Mouse (Mus musculus) common myeloid progenitor, adult 5-6 weeks (primary cell): ENCODE results near the gene Mroh2a. TPM values are rescaled to one million over a fixed set of nuclear protein-coding genes. Genes with fewer than 3 reads are reported as not detected.

ENCODE experiments used
- ATAC-seq: replicated peaks from 2 replicates; pipeline ENCODE4 v1.8.0; 2016; ENCODE audit warnings: low read depth, mild to moderate bottlenecking, moderate TSS enrichment, inconsistent platforms; ENCODE audit not compliant: poor library complexity, severe bottlenecking
- total RNA-seq: library from RNA; stranded (forward); fragments of 200-1000, 187-1606 nt; gene quantifications from 2 replicates; pipeline ENCODE4 v1.2.3, GENCODE M21; 2017

The Mroh2a gene
- total RNA-seq, 1 experiment from 2014 or later: 0.18 TPM

DNA sequence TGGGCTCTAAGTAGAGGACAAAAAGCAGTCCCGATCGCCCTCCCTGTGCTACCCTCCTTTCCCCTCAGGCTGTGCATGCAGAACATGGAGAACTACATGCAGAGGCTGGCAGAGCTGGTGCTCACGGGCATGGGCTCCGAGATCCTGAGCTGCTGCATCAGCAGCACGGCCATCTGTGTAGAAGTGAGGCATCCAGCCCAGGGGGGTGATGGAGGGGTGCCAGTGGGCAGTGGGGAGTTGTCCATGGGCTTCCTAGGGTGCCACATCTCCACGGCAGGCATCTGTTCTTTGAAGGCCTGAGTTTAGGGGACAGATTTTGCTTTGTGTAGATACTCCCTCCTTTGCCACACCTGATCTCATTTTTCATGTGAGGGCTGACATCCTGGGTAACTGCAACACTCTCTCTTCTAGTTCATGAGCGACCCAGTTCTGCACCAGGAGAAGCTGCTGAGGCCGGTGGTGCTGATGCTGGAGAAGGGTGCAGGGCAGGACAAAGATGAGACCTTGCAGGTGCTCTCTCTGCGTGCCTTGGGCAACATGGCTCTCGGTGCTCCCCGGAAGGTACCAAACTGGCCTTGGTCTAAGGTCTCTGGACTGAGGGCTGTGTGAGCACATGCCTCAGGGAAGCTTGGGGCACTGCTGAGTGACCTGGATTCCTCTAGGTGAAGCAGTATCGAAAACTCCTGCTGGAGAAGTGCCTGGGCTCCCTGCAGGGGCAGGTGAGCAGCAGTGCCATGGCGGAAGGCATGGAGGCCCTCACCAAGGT, 29.4 kb downstream of the Mroh2a start:
- no peak for ATAC-seq

DNA sequence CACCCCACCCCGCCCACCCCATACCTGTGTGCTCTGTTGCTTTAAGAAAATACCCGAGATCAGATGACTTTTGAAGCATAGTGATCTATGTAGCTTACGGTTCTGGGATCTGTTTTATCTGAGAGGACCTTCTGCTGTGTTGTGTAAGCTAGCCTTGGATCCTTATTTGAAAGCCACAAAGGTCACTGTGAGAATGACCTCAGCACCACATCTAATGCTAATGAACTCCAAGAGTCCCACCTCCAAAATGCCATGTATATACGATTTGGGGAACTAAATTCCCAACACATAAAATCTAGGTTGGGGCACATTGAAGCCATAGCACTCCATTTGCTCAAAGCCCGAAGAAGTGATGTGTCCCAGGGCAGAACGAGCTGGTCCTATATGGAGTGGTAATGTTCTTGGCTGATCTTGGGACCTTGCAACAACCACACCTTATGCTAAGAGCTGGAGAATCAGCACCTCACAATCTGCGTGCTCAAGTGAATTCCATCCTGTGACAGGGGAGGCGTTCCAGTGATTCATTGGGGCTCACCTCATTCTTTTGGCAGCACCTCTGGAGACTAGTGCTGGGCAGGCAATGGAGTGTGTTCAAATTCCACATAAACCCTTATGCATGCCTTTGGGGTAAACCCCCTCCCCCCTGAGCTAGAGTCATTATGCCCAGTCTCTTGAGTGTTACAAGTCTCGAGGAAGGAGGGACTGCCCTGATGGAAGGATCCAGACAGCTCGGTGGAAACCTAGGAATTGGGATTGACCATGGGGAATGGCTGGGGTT, 30.3 kb downstream of the Mroh2a start:
- ATAC-seq: no peak

DNA sequence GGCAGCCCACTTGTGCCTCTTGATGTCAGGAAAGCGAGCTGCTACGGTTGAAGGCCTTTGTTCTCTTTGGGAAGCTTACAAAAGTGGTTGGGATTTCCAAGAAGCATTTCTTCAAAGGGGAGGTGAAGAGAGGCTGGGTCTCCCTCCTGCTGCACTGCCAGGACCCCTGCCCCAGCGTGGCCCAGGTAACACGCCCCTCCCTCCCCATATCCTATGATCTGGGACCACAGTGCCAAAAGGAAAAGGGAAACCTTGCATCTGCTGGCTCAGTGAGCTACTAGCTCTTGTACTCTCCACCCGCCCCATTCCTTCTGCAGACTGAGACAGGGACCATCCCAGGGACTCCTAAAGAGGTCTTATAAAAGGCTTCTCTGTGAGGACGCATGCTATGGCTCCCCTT, 30.9 kb downstream of the Mroh2a start:
- no peak for ATAC-seq

DNA sequence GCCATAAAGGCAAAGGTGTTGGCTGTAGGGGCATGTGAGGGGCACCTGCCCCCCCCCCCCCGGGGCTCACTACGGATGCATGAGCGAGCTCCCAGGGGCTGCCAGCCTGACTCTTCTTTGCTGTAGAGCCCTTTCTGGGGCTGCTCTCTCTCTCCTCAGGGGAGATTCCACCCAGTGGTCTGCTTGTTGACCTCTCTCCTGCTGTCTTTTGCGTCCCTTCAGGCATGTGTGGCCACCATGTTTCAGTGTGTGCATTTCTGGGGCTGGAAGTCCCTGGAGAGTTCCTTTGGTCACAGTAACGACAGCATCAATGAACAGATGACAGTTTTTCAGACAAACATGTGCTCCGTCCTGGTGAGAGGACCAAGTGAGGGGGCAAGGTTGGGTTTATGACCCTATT, 31.6 kb downstream of the Mroh2a start:
- ATAC-seq: no peak

DNA sequence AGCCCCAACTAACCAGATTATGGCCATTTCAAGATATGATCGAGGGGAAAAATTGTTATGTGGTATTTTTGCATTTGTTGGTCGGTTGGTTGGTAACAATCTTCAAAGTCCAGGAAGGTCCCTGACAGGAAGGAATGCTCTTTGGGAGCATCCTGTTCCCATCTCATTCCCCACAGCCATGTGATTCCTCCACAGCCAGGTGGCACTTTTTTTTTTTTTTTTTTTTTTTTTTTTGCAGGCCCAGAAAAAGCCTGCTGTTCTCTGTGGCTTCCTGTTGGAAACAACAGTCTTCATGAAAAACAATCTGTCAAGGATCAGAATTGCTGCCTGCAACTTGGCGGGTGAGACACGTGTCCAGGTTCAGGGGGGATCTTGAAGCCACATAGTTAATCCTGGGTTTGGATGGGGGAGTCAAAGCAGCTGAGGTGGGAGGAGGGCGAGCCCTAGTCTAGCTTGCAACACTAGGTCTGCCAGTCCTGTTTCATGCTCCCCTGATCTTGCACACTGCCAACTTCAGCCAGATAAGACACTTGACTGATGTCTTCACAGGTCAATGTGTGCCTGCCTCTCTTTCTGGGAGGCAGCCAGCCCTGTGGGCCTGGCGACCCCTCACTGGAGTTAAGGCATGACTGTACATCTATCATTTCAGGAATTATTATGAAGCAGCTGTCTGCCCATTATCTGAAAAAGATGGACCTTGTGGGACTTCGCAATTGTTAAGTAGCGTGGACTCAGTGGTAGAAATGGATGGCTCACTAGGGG, 32.3 kb downstream of the Mroh2a start:
- peak; percentile 15 for ATAC-seq

DNA sequence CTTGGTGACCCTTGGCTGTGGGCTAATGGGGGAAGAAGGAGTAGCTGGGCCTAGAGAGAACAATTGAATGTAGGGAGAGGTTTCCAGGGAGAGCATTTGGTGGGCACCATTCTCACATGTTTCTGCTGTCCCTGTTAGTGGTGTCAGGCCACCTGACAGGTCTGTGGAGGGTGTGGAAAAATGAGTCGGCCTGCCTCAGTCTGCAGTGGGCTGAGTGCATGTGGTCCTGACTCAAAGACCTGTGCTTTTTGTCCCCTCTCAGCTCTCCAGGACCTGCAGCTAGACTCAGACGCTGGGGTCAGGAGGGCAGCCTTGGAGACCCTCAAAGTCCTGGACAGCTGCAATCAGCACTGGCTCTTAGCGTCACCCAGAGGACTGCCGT, 32.8 kb downstream of the Mroh2a start:
- no peak for ATAC-seq

DNA sequence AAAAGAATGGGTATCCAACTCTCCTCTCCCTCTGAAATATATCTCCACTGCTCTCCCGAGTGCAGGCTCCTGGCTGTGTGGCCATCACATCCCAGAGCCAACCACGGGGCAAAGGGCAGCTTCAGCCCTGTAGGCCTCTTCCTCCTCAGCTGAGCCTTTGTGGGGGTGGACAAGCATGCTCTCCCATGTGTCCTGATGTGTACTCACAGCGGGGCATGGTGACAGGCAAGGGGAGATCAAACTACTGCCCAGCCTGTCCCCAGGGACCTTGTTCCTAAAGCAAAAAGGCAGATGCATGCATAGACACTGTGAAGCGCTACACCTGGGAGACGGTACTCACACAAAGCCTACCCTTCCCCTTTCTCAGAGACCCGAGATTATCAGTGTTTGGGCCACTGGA, 33.3 kb downstream of the Mroh2a start:
- no peak for ATAC-seq

DNA sequence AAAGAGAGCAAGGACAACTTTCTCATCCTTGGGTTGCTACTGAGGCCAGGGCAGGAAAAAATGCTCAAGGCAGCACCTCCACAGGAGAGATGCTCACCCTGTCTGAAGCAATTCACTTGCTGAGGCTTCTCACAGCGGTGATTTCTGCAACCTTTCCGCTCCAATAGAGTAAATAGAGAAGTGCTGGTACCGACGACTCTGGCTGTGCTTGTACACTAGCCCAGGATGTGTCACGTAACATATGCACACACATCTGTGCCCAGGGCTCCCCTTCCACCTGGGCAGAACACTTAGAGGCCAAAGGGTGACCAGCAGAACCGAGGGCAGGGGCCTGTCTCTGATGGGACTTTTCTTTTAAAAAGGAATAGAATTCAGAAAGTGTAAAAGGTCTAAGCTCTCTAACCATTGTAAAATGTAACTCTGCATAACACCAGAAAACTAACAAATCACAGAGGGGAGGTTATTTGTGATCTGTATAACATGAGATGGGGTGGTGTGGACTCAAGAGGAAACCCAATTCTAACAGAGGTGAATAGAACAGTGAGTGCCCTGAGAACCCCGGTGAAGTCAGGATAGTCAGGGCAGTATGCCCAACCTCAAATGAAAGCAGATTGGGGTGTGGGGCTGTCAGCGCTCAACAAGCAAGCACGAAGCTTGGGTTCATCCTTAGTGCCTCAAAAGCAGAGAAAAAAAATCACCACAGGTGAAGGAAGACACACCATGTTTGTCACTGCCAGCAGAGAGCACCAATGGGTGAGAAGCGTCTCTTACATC, 34.0 kb downstream of the Mroh2a start:
- ATAC-seq: peak; percentile 2; the same call in 1 of the 2 replicates

DNA sequence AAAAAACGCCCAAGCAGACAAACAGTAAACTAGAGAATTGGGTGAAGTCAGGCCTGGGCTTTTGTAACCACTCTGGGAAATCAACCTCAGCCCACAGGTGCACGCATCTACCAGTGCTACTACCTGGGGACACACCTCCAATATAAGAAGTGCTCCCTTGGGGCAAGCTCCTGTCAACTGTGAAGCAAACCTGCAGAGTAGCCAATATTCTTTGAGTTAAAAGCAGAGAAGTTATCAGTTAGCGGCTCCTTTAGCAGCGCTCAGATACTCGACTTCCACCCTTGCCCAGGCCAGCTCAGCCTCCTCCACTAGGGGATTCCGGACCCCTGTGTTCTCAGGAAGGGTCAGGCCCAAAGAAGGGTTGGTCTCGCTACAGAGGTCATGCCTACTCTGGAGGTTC, 34.9 kb downstream of the Mroh2a start:
- ATAC-seq: no peak

DNA sequence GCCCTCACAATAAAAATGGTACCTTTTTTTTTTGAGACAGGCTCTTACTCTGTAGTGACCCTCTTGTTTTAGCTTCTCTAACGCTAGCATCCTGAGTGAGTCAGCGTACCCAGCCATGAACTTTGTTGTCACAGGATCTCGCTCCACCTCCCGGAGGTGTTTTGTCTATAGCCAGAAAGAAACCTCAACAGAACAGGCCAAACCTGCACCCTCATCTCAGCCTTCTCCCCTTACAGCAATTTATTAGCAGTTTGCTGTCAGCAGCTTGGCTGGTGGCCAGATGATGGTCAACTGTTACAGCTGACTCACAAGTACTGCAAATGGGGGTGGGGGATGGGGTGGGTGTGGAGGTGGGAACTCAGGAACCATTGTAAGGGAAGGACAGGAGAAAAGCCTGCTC, 35.5 kb downstream of the Mroh2a start:
- peak; percentile 6 for ATAC-seq

DNA sequence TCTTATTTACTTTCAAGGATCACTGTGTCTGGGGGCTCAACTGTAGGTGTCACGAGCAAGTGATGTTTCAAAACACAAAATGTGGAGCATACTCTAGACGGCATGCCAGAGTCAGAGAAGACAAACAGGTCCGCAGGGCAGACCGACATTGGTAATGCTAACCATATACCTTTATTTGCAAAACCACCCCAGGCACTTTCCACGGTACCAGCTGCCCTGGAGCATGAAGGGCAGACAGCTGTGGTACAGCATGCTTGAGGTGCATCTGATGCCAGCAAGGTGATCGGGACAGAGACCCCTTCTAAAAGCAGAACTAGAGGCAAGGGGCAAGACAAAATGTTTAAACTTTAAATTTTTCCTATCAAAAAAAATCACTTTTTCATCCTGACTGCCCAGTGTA, 36.2 kb downstream of the Mroh2a start:
- no peak for ATAC-seq

DNA sequence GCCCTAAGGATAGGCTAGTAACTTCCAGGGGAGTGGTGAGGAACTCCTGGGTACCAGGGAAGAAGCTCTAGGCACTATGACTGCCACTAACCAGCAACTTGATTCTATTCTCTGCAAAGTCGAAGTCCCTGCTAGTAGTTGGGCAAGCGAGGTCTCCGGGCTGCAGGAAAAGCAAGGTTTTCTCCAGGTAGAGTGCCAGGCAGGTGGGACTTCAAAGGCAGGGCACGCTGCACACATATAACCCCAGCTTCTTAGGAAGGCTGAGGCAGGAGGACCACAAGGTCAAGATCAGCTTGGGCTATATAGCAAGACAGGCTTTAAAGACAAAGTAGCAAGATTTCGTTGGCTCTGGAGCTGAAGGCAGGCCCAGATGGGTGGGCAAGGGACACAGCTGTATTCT, 37.0 kb downstream of the Mroh2a start:
- ATAC-seq: no peak

DNA sequence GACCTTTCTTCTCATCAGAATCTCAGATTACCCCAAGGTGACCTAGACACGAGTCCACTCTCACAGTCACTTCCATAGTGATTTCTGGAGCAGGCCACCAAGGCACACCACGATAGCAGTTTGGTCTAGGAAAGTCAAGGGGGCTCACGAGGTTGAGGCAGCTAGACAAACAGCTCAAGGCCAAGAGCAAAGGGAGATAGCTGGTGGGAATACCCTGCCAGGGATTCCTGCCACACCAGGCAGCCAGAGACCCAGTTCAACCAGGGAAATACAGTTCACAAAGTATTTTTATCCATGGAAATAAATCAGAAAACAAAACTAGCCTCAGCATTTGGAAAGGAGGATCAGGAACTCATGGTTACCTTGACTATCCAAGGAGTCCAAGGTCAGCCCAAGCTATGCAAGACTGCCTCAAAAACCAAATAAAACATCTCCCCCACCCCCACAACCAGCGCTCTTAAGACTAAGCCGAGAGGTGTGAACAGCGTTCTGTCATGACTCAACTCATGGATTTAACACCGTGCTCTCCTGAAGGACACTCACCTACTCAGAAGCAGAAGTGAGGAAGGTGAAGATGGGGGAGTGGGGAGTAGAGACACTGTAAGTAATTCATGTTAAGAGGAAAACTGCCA, 37.6 kb downstream of the Mroh2a start:
- no peak for ATAC-seq

DNA sequence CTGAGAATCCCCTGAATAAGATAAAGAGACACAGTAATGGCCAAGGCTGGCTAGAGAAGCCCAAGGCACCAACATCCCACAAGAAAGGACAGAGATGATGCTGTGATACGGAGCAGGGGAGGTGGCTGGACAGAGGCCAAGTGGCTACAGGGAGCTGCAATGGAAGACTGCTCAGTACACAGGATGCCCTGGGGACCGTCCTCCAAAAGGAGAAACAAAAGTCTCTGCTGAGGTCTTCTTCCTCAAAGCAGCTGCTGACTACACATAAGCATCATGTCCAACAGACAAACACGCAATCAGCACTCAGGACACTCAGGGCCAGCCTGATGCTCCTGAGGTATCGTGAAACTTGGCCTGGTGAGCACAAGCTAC, 38.1 kb downstream of the Mroh2a start:
- no peak for ATAC-seq

DNA sequence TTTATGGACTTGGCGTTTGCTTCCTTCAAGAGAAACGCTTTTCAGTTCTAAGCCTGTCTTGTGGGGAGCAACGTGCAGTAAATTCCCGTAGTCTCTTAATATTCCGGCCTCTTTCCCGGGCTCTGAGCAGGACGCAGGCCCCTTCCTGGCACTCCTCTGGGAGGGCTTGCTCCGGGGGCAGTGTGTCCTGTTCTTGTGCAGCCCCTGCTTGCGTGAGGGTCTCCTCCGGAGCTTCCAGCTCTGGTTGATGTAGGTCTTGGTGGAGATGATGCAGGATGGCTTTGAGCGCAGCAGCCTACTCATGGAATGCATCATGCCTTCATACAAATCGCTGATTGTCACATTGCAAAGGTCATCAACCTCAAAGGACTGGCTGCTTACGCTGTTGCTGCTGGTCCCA, 39.3 kb downstream of the Mroh2a start:
- ATAC-seq: no peak

DNA sequence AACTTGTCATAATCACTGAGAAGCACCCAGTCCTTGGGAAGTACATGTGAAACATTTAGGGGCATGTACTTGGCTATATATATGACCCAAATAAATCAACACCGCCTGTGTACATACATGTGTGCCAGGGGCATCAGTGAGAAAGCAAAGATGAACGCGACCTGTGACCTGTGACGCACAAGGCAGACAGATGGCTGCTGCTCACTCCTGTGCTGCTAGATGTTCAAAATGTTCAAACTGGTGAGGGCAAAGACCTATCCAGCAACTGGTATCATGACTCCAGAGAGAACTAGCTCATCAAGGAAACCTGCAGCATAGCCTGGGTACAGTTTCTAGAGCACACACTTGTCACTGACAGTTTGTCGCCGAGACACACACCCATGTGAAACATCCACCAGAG, 40.7 kb downstream of the Mroh2a start:
- no peak for ATAC-seq

DNA sequence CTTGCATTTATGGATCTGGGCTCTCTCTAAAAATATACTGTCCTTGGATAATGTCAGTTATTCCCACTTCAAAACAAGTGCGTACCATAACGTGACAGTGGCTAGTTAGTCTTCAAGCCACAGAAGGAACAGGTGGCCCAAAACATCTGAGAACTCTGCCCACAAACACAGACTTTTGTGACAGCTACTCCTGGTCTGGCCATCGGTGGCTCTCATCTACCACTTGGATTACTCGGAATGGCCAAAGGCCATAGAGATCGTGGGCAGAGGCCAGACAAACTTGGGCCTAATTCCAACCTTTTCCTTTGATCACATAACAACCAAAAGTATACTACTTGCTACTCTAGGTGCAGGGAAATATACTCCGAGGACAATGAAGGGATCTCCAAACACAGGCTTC, 41.3 kb downstream of the Mroh2a start:
- ATAC-seq: no peak

DNA sequence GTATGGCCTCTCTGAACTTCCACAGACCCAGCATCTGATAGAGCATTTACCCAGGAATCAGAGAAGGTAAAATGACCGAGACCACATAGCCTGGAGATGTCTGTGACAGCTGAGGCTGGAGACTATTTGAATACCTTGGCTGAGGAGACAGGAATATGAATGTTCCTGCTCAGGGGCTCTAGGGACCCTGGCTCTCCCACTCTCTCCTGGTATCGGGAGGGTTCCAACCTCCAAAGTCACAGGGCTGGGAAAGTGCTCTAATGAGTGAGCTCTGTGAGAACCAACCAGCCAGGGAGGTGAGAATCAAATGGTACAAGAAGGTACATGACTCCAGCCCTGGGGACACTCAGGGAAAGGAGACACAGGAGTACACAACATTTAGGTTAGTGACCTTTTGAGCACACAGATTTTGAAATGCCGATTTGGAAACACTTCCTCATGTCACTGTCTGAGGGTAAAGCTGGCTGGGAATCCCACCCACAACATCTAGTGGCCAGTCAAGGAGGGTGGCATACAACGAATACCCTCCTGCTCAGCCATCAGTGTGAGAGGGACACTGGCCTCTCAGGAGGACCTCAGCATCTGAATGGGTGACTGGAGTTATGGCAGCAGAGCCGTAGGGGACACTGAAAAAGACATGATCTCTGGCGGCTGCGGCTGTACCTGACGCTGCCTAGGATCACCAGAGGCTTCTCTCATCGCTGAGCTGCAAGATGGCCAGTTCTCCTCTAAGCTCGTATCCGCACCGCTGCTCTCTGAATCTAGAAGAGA, 42.9 kb downstream of the Mroh2a start:
- no peak for ATAC-seq

DNA sequence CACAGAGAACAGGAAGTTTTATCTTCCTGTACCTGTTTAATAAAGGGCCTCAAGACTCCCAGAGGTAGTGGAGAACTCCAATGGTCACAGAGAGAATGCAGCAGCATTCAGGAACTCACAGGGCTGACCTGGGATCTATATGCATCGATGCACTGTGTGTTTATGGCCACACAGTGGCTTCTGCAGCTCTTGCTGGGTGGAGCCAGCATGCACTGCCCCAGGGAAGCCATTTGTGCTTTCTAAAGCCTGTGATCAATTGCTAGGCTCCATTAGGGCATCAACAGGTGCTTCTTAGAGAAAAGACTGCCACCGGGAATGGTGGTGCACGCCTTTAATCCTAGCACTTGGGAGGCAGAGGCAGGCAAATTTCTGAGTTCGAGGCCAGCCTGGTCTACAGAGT, 46.1 kb downstream of the Mroh2a start:
- ATAC-seq: no peak
